Mouse (Mus musculus) cerebellum, adult 11-12 months (tissue): ENCODE measurements around the gene Olfr104-ps.

Source experiments
- DNase-seq: peaks from one replicate; pipeline ENCODE4 v3.0.0; 2022

Gene Olfr104-ps

DNA sequence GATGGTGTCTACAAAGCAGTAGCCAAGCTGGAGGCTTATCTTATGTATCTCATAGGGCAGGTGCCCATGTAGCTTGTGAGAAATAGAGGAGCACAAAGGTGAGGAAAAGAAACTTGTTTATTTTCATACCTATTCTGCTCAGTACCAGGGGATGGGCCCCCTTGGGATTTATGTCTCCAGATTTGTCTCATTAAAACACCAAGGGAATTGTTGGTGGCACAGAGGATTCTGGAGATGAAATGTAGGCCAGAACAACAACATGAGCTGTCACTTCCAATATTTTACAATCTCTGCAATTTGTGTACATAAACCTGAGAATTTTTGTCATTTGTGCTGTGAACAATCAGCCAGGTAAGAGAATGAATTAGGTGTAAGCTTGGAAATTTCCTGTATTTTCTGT is at the start of gene Olfr104-ps:
Olfr104-ps (plus strand) TSS at position 301 of the 400 bp plus-strand sequence.
- DNase-seq: no peak

DNA sequence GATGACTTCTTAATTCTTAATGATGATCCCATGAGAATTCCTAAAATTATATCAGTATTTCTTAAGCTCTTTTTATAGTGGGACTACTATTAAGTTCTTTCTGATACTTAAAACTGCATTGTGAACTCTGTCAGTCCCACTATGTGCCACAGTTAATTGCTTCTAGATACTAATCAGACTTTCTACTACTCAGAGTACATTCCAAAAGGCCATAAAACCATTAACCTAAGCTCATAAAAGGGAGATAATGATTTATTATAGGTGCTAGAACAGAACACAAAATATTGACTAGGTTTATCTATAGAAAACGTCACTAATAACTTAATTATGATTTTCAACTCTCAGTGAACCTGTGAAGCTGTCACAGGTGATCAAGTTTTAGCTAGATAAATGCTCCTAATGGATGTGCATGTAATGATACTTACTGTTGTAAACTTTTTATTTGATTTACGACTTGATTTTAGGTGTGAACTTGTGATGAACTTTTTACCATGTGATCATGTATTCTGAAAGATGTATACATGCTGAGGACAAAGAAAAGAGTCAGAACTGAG is 49.2 kb upstream of the Olfr104-ps start:
- DNase-seq: no peak

DNA sequence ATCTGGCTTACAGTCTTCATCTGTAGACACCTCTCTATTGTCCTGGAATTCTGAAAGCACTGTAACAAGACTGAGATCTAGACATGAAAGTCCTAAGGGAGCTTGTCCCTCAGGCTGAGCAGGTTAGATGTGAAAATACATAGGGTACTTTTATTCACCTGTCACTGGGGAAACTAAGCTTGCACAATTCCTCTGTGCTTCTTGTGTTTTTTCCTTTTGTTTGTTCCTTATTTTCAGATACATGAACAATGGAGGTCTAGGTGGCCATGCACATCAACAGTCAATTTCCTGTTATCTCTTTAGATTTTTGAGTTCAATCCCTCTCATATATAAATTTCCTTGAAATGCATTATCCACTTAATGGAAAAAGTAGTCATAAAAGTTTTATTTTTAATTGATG is 42.4 kb upstream of the Olfr104-ps start, which contains the start of gene Olfr102:
Olfr102 (minus strand) TSS at position 101 of the 400 bp plus-strand sequence.
- DNase-seq: no peak

DNA sequence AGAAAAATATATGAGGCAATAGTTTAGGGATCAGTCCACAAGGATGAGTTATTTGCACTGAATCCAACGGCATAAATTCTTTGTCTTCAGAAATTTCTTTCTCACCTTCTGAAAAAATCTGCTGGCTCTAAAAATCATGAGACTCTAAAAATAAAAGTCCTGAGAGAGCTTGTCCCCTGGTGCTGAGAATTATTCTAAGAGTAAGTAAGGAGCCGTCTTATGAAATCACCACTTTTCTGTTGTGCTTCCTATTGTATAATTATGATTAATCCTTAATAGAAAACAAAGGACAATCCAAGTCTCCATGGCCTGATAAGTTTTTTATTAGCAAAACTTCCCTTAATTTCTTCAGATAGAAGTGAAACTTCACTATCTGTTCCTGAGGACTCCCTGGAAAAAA is 19.8 kb upstream of the Olfr104-ps start, which contains the start of gene Olfr103:
Olfr103 (minus strand) TSS at position 101 of the 400 bp plus-strand sequence.
- no peak for DNase-seq

DNA sequence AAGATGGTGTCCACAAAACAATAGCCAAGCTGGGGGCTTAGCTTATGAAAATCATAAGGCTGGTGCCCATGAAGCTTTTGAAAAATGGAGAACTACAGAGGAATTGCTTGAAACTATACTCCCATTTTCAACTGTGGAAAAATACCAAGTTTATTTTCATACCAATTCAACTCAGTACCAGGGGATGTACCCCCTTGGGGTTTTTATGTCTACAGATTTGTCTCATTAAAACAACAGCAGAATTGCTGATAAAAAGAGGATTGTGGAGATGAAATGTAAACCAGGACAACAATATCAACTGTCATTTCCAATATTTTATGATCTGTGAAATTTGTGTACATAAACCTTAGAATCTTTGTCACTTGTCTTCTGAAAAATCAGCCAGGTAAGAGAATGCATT is 19.4 kb downstream of the Olfr104-ps start, which contains the start of gene Olfr105-ps:
Olfr105-ps (plus strand) TSS at position 301 of the 400 bp plus-strand sequence.
- DNase-seq: no peak

DNA sequence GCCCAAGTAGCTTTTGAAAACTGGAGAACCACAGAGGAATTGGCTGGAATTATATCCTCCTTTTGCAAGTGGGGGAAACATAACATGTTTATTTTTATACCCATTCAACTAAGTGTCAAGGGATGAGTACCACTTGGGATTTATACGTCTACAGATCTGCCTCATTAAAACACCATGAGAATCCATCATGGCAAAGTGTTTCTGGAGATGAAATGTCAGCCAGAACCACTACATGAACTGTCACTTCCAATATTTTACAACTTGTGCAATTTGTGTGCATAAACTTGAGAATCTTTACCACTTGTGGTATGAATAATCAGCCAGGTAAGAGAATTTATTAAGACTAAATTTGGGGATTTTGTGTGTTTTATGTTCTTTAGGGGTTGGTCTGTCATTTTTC is 30.7 kb downstream of the Olfr104-ps start, which contains the start of gene Olfr106-ps:
Olfr106-ps (plus strand) TSS at position 301 of the 400 bp plus-strand sequence.
- DNase-seq: no peak

DNA sequence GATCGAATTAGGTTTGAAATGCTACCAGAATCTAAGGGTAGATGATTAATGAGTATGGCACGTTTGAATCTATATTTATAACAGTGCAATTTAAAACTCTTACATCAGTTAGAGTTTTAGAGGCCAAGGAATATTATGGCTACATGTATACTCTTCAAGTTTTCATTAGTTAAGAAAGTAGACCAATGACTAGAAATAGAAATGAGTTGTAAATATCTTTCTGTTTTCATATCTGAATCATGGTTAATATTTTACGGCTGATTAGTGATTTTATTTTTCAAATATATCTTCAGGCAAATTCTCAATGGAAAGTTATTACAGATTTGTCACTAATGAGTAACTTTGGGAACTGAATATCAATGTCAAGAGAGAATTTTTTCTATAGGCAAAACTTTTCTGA is 39.5 kb downstream of the Olfr104-ps start, which contains the start of gene Olfr107:
Olfr107 (plus strand) TSS at position 301 of the 400 bp plus-strand sequence.
- DNase-seq: no peak

DNA sequence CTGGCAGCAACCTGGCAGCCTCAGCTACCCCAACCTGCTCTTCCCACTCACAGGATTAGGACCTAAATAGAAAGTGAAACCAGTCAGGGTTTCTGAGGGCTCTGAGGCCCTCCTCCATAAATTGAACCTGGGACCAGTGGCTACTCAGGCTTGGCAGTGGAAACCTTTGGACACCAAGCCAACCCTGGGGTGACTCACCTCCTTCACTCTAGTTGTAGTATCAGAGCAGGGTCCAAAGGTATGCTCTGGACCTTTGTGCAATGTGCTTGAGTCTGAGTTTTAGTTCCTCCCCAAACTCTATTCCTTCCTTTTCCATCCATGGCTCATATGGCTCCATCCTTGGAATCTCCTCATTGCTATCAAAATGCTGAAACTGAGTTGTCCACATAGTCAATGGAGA is 54.0 kb downstream of the Olfr104-ps start:
- DNase-seq: no peak
